In genomic region chr5:113608511-113608910, GRCm38 (mm10) we compare ENCODE assay signal across 15 mouse cellular contexts. TPM values are rescaled to one million over a fixed set of nuclear protein-coding genes. Genes with fewer than 3 reads are reported as not detected.
DNase-seq lines count a peak whose midpoint lies in the region; ATAC-seq and TF ChIP-seq lines count a peak whose summit lies in the region.
"Had no signal": no experiment of that assay in that cellular context is flagged by ENCODE, and none has a peak within 500 bp of the region (broad histone marks: within the 10 kb centered on the region; RNA-seq: fewer than 3 reads in every experiment).

No protein-coding gene starts in this region.

- peaks cover 16% of the 10 kb centered on the region for H3K4me1 ChIP-seq in heart, embryonic 12.5 days (replicated peaks)
- H3K4me1 ChIP-seq in heart, embryonic 11.5 days (ENCODE audit: control insufficient read depth, insufficient read depth, low read length): 0 out of 2 replicates have a peak, but pooled peaks cover 3% of the 10 kb centered on the region
- 0 out of 2 replicates have a peak, but pooled peaks cover 4% of the 10 kb centered on the region for H3K4me1 ChIP-seq in lung, postnatal 0 days (ENCODE audit: insufficient read depth, low read depth, low read length)
- peaks cover 13% of the 10 kb centered on the region; the same call in 1 of the 2 replicates for H3K4me1 ChIP-seq in embryonic fibroblast, embryonic 13.5 days (ENCODE audit: control insufficient read depth, insufficient read depth, low read length)
- peaks cover 34% of the 10 kb centered on the region for H3K4me1 ChIP-seq in neural tube, embryonic 15.5 days

- no peak overlapping the region for H3K4me2 ChIP-seq in heart, embryonic 12.5 days
- no peak overlapping the region for H3K4me2 ChIP-seq in heart, embryonic 11.5 days
- H3K4me2 ChIP-seq in lung, postnatal 0 days (replicated peaks; ENCODE audit: low read depth, low read length): no peak overlapping the region
- no peak overlapping the region for H3K4me2 ChIP-seq in neural tube, embryonic 15.5 days
- H3K4me2 ChIP-seq: embryonic facial prominence, embryonic 12.5 days; heart, embryonic 13.5 days; hindbrain, embryonic 12.5 days had no signal

- WGBS in heart, embryonic 12.5 days: 76% methylated on average over 8 of the region's 8 CpGs
- 80% methylated on average over 8 of the region's 8 CpGs for WGBS in heart, embryonic 11.5 days (ENCODE audit: insufficient replicate concordance)
- WGBS in lung, postnatal 0 days: 75% methylated on average over 8 of the region's 8 CpGs
- 72% methylated on average over 8 of the region's 8 CpGs for WGBS in neural tube, embryonic 15.5 days

- no peaks in the 10 kb centered on the region for H3K9me3 ChIP-seq in heart, embryonic 12.5 days (replicated peaks)
- no peaks in the 10 kb centered on the region for H3K9me3 ChIP-seq in heart, embryonic 11.5 days (replicated peaks; ENCODE audit: control insufficient read depth, low read length)
- H3K9me3 ChIP-seq in lung, postnatal 0 days (ENCODE audit: low read length): no peaks in the 10 kb centered on the region
- no peaks in the 10 kb centered on the region for H3K9me3 ChIP-seq in neural tube, embryonic 15.5 days (replicated peaks)
- H3K9me3 ChIP-seq: embryonic facial prominence, embryonic 12.5 days; heart, embryonic 13.5 days; hindbrain, embryonic 12.5 days had no signal

- no peak overlapping the region for H3K4me3 ChIP-seq in heart, embryonic 12.5 days
- no peak overlapping the region for H3K4me3 ChIP-seq in heart, embryonic 11.5 days (ENCODE audit: low read depth, low read length)
- no peak overlapping the region for H3K4me3 ChIP-seq in lung, postnatal 0 days (ENCODE audit: low read depth, low read length)
- H3K4me3 ChIP-seq in embryonic fibroblast, embryonic 13.5 days (ENCODE audit: insufficient read depth, low read length): no peak overlapping the region
- no peak overlapping the region for H3K4me3 ChIP-seq in neural tube, embryonic 15.5 days (replicated peaks)
- H3K4me3 ChIP-seq: embryonic facial prominence, embryonic 12.5 days; heart, embryonic 13.5 days; hindbrain, embryonic 12.5 days had no signal

- no peak overlapping the region for H3K27ac ChIP-seq in heart, embryonic 12.5 days (ENCODE audit: poor library complexity, severe bottlenecking)
- no peak overlapping the region for H3K27ac ChIP-seq in heart, embryonic 11.5 days (ENCODE audit: low read depth, low read length)
- H3K27ac ChIP-seq in lung, postnatal 0 days (ENCODE audit: low read length): peak overlapping the region; percentile 83
- peak overlapping the region; percentile 53 for H3K27ac ChIP-seq in embryonic fibroblast, embryonic 13.5 days (ENCODE audit: insufficient read depth, low read length)
- peak overlapping the region; percentile 59; the same call in 1 of the 2 replicates for H3K27ac ChIP-seq in neural tube, embryonic 15.5 days (replicated peaks)
- H3K27ac ChIP-seq: hindbrain, embryonic 12.5 days; macrophage had no signal

- H3K27me3 ChIP-seq in heart, embryonic 12.5 days (replicated peaks): peaks cover 22% of the 10 kb centered on the region
- peaks cover 3% of the 10 kb centered on the region; the same call in 1 of the 2 replicates for H3K27me3 ChIP-seq in heart, embryonic 11.5 days (ENCODE audit: control insufficient read depth, insufficient read depth, low read length)
- no peaks in the 10 kb centered on the region for H3K27me3 ChIP-seq in lung, postnatal 0 days (replicated peaks; ENCODE audit: insufficient read depth, low read length)
- no peaks in the 10 kb centered on the region for H3K27me3 ChIP-seq in neural tube, embryonic 15.5 days (replicated peaks)
- H3K27me3 ChIP-seq: embryonic facial prominence, embryonic 12.5 days had no signal

- DNase-seq in lung, postnatal 0 days (ENCODE audit: low spot score): no peak
- DNase-seq in lung, postnatal 25 days (ENCODE audit: low spot score): no peak
- no peak for DNase-seq in spleen, postnatal 4 days (ENCODE audit: low spot score in 2 of 2)
- DNase-seq: adrenal gland, postnatal 25 days; kidney, adult 9 months; thymus, postnatal 25 days had no signal

- H3K36me3 ChIP-seq in heart, embryonic 12.5 days: no peaks in the 10 kb centered on the region
- H3K36me3 ChIP-seq in heart, embryonic 11.5 days (ENCODE audit: control insufficient read depth, insufficient read depth, low read length): no peaks in the 10 kb centered on the region
- H3K36me3 ChIP-seq in lung, postnatal 0 days (ENCODE audit: insufficient read depth, low read length): no peaks in the 10 kb centered on the region
- no peaks in the 10 kb centered on the region for H3K36me3 ChIP-seq in neural tube, embryonic 15.5 days
- H3K36me3 ChIP-seq: embryonic facial prominence, embryonic 12.5 days; heart, embryonic 13.5 days; hindbrain, embryonic 12.5 days had no signal

- no peak for TF ChIP-seq CTCF in lung, postnatal 0 days (IDR thresholded peaks at IDR 0.05)
- TF ChIP-seq CTCF in embryonic fibroblast, embryonic 13.5 days (IDR thresholded peaks at IDR 0.05; ENCODE audit: borderline replicate concordance, insufficient read depth, low read length): no peak

- no peak for TF ChIP-seq EP300 in lung, postnatal 0 days (IDR thresholded peaks at IDR 0.05)

- ATAC-seq in heart, embryonic 12.5 days (ENCODE audit: insufficient number of reproducible peaks, low FRiP score): peak; percentile 33; the same call in 1 of the 2 replicates
- ATAC-seq in heart, embryonic 11.5 days (replicated peaks; ENCODE audit: insufficient number of reproducible peaks, low FRiP score, low TSS enrichment): no peak
- ATAC-seq in lung, postnatal 0 days: no peak
- ATAC-seq in neural tube, embryonic 15.5 days (ENCODE audit: low FRiP score): no peak; the same call in 1 of the 2 replicates
- ATAC-seq: forebrain, embryonic 14.5 days had no signal

- H3K9ac ChIP-seq in heart, embryonic 12.5 days: no peak overlapping the region
- H3K9ac ChIP-seq in heart, embryonic 11.5 days (ENCODE audit: low read depth, low read length): no peak overlapping the region
- H3K9ac ChIP-seq in lung, postnatal 0 days (replicated peaks; ENCODE audit: low read depth): no peak overlapping the region
- H3K9ac ChIP-seq in neural tube, embryonic 15.5 days (replicated peaks): no peak overlapping the region
- H3K9ac ChIP-seq: embryonic facial prominence, embryonic 12.5 days; heart, embryonic 13.5 days; hindbrain, embryonic 12.5 days had no signal

- TF ChIP-seq POLR2A in embryonic fibroblast, embryonic 13.5 days (IDR thresholded peaks at IDR 0.05; ENCODE audit: low read depth, low read length): no peak

RNA-seq across cellular contexts. Expression of gene Cmklr1, which starts 41.7 kb away (rescaled TPM):
- polyA plus RNA-seq in heart, embryonic 12.5 days (2016; fragmentation: Nextera tagmentation; extraction: Ambion mirVana): 1.4 and 1.8 TPM in 2 replicates
- 1.7 and 1.8 TPM in 2 replicates for polyA plus RNA-seq in heart, embryonic 11.5 days (2014; fragmentation: Nextera tagmentation; extraction: Ambion mirVana)
- polyA plus RNA-seq in lung, postnatal 0 days (2015; fragmentation: Nextera tagmentation; extraction: Ambion mirVana): 53.4 and 63.8 TPM in 2 replicates
- polyA plus RNA-seq in embryonic fibroblast, embryonic 13.5 days (2011; ENCODE audit: insufficient read length, low read depth, missing spikeins): 13.2 and 26.1 TPM in 2 replicates
- 2.9 and 3.2 TPM in 2 replicates for polyA plus RNA-seq in neural tube, embryonic 15.5 days (2015; fragmentation: Nextera tagmentation; extraction: Ambion mirVana)

Comparison
In these comparisons a context has a peak if more than half of its experiments do, and no peak if none do; other contexts are left out.
1. H3K27ac ChIP-seq: peak in lung, postnatal 0 days (single experiment), embryonic fibroblast, embryonic 13.5 days (single experiment) and neural tube, embryonic 15.5 days (single experiment); none in heart, embryonic 12.5 days (single experiment) and heart, embryonic 11.5 days (single experiment).